Mouse (Mus musculus) hindbrain, embryonic 14.5 days (tissue): ENCODE data around the gene Ldlrad3. TPM values are rescaled to one million over a fixed set of nuclear protein-coding genes. Genes with fewer than 3 reads are reported as not detected.

ENCODE experiments used
- ATAC-seq: fragments of 200-750 bp; cut with Nextera tagmentation; 2 replicates; pipeline ENCODE4 v1.8.0; 2017; ENCODE audit warnings: moderate number of reproducible peaks, mild to moderate bottlenecking, moderate TSS enrichment, moderate library complexity; ENCODE audit not compliant: low FRiP score
- DNase-seq: peaks from one replicate; pipeline ENCODE4 v3.0.0-alpha.2; 2015; ENCODE audit warnings: low spot score
- H3K27ac ChIP-seq: fragments of 300-500 bp; sonication (generic); 2 replicates; pipeline ENCODE4 v1.5.1; 2014; ENCODE audit warnings: mild to moderate bottlenecking, moderate library complexity
- H3K27me3 ChIP-seq: fragments of 300-500 bp; sonication (generic); 2 replicates; pipeline ENCODE4 v1.6.1; 2014; ENCODE audit warnings: mild to moderate bottlenecking, low read length, mixed read lengths; ENCODE audit not compliant: control insufficient read depth, insufficient read depth
- H3K36me3 ChIP-seq: fragments of 300-500 bp; sonication (generic); replicated peaks from 2 replicates; pipeline ENCODE4 v1.6.1; 2014; ENCODE audit not compliant: control insufficient read depth, insufficient read depth
- H3K4me1 ChIP-seq: fragments of 300-500 bp; sonication (generic); replicated peaks from 2 replicates; pipeline ENCODE4 v1.6.1; 2014; ENCODE audit warnings: antibody characterized with exemption, low read length, mixed read lengths; ENCODE audit not compliant: control insufficient read depth, insufficient read depth
- H3K4me2 ChIP-seq: fragments of 300-500 bp; sonication (generic); replicated peaks from 2 replicates; pipeline ENCODE4 v1.6.1; 2014; ENCODE audit warnings: mild to moderate bottlenecking, moderate library complexity
- H3K4me3 ChIP-seq: fragments of 300-500 bp; sonication (generic); replicated peaks from 2 replicates; pipeline ENCODE4 v1.5.1; 2014; ENCODE audit warnings: mild to moderate bottlenecking, low read length
- H3K9ac ChIP-seq: fragments of 300-500 bp; sonication (generic); 2 replicates; pipeline ENCODE4 v1.6.1; 2014
- H3K9me3 ChIP-seq: fragments of 300-500 bp; sonication (generic); 2 replicates; pipeline ENCODE4 v1.6.1; 2016; ENCODE audit warnings: low read length; ENCODE audit not compliant: control insufficient read depth
- WGBS: fragments of 180-500 bp; shearing (Covaris S2); extraction: QIAGEN DNeasy Blood & Tissue Kit; methylation state at CpG from one replicate; pipeline ENCODE4 v1.1.7; 2014; 5-methylcytosine and 5-hydroxymethylcytosine counted together
- polyA plus RNA-seq: library from polyadenylated mRNA; unstranded; fragments of >200 nt; fragmentation: Nextera tagmentation; extraction: Ambion mirVana; gene quantifications from 2 replicates; pipeline ENCODE4 v1.2.1, GENCODE M21; 2014

Gene Ldlrad3
- polyA plus RNA-seq, 1 experiment from 2014 or later: 29.4 TPM

DNA sequence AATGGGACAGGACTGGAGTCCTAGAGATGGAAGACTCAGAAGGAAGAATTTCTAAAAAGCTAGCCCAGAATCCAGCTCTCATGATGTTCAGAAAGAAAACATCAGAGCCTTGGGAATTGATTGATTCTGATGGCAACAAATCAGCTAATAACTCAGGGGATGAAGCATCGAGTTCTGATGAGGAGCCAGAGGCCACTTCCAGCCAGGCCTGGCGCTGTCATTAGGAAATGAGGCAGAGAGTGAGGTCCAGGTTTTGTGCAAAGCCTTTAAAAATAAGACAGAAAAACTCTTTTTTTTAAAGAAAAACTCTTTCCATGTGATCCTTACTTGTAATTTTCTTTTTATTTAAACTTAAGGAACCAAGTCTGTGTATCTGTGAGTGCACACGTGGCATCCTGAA lies 252.9 kb downstream of the Ldlrad3 start:
- no peak overlapping the region for H3K4me3 ChIP-seq
- H3K9ac ChIP-seq: no peak overlapping the region
- no peaks in the 10 kb centered on the region for H3K9me3 ChIP-seq
- ATAC-seq: no peak
- H3K27me3 ChIP-seq: no peaks in the 10 kb centered on the region
- peak overlapping the region; percentile 68; the same call in 1 of the 2 replicates for H3K27ac ChIP-seq
- 77% methylated on average over 3 of the region's 3 CpGs for WGBS
- H3K36me3 ChIP-seq: no peaks in the 10 kb centered on the region
- H3K4me2 ChIP-seq: no peak overlapping the region
- peaks cover 16% of the 10 kb centered on the region for H3K4me1 ChIP-seq
- no peak for DNase-seq

DNA sequence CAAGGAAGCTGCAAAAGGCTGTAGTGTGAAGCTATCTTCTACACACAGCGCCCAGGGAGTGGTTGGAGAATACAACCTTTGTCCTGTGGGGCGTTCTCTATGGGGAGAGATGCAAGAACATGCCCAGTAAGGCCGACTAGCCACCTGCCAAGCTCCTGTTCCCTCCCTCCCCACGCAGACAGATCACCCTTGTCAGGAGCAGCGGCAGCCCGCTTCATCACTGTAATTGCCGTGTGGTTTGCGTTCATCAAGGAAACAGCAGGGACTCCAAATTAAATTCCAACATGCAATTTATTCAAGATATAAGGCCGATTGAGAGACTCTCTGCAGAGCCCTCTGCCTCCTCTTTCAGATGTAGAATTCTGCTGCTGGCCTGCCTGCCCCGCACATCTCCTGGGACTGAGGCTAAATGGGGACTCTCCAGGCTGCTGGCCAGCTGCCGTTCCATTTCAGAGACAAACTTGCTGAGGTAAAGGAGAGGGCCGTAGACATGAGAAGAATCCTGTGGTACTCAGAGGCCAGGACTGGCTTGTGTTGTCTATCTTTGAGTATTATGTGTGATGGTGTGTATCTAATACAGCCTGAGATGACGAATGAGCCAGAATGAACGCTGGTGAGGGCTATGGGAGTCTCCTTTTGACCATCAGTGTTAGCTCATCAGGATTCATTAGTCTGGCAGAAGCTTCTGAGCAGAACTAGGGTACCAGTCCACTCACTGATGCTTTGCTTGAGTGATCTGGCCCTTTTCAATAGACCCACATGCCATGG lies 253.8 kb downstream of the Ldlrad3 start:
- Histone ChIP-seq H3K4me1 (peaks cover 16% of the 10 kb centered on the region), H3K9ac (no peak overlapping the region), H3K9me3 (no peaks in the 10 kb centered on the region), H3K36me3 (no peaks in the 10 kb centered on the region), H3K4me2 (no peak overlapping the region), H3K4me3 (no peak overlapping the region), H3K27me3 (no peaks in the 10 kb centered on the region), H3K27ac (peak overlapping the region; percentile 68)
- ATAC-seq (peak; percentile 82), DNase-seq (peak; percentile 43)
- WGBS: 38% methylated on average over 14 of the region's 14 CpGs

GRCm38 (mm10) chr2:101925591-101926188 lies 260.5 kb downstream of the Ldlrad3 start:
- Histone ChIP-seq H3K4me3 (no peak overlapping the region), H3K9ac (no peak overlapping the region), H3K27ac (no peak overlapping the region), H3K4me1 (peaks cover 11% of the 10 kb centered on the region), H3K36me3 (no peaks in the 10 kb centered on the region), H3K9me3 (no peaks in the 10 kb centered on the region), H3K4me2 (0 out of 2 replicates have a peak overlapping the region, but pooled peaks have one; percentile 8), H3K27me3 (no peaks in the 10 kb centered on the region)
- 23% methylated on average over 12 of the region's 12 CpGs for WGBS
- no peak for ATAC-seq
- no peak for DNase-seq

DNA sequence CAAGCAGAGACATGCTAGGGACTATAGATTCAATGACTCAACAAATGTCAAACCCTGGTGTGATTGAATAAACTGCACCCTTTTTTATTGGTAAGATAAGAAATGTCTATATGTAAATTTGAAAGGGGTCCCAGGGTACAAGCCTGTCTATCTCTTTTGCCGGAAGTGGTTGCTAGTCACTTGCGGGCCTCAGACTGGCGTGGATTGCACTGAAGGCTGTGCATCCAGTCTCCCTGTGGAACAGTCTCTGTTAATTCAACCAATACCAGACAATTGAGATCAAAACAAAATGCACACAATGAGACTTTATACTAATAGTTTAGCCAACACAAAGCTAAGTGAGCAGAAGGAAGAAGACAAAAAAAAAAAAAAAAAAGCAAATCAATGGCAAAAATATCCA lies 261.0 kb downstream of the Ldlrad3 start:
- no peak overlapping the region for H3K27ac ChIP-seq
- no peak overlapping the region for H3K4me2 ChIP-seq
- no peaks in the 10 kb centered on the region for H3K27me3 ChIP-seq

DNA sequence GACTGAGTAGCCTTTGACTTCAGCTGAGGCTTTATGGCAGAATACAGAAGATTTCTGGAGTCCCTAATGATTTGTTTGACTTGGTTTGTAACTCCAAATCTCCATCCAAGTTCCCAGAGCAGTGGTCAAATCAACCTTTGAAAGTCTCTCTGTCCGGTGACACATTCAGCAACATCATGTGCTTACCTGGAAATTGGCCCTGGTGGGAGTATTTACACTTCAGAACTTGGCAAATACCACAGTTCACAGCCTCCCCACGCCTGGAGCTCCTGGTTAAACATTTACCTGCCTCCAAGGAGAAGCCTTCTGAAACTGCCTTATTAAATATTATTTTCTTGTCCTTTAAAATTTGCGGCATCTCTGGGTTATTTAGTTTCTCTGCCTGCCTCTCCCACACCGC lies 263.0 kb downstream of the Ldlrad3 start:
- no peak overlapping the region for H3K4me3 ChIP-seq
- H3K4me2 ChIP-seq: no peak overlapping the region
- H3K9me3 ChIP-seq: no peaks in the 10 kb centered on the region
- no peak for ATAC-seq
- 79% methylated on average over 4 of the region's 4 CpGs for WGBS
- no peak overlapping the region for H3K9ac ChIP-seq
- H3K4me1 ChIP-seq: peaks cover 20% of the 10 kb centered on the region
- no peak for DNase-seq
- no peaks in the 10 kb centered on the region for H3K36me3 ChIP-seq
- no peak overlapping the region for H3K27ac ChIP-seq
- no peaks in the 10 kb centered on the region for H3K27me3 ChIP-seq

More for the DNA sequence above, 261.0 kb downstream of the Ldlrad3 start:
- Histone ChIP-seq H3K4me1 (peaks cover 16% of the 10 kb centered on the region), H3K4me3 (no peak overlapping the region), H3K9ac (no peak overlapping the region), H3K9me3 (no peaks in the 10 kb centered on the region), H3K36me3 (no peaks in the 10 kb centered on the region)
- WGBS: 50% methylated on average over 3 of the region's 3 CpGs
- 0 out of 2 replicates have a peak, but pooled peaks have one; percentile 29 for ATAC-seq
- DNase-seq: no peak

DNA sequence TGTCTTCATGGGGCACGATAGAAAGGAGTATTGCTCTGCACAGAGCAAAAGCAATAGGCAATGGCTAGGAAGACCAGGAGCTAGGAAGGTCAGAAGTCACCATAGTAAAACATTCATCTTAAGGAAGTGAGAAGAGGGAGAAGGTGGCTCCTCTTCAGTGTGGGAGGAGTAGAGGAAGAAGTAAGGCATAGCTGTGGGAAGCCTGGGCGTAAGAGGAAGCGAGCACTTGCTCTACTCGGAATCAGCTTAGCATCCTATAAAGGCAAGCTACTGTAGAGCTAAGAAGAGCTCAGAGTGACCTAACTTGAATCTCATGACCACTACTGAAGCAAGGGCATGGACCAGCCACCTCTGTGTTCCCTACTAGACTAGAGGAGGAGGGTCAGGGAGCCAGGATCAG lies 263.9 kb downstream of the Ldlrad3 start:
- 92% methylated on average over 4 of the region's 4 CpGs for WGBS

DNA sequence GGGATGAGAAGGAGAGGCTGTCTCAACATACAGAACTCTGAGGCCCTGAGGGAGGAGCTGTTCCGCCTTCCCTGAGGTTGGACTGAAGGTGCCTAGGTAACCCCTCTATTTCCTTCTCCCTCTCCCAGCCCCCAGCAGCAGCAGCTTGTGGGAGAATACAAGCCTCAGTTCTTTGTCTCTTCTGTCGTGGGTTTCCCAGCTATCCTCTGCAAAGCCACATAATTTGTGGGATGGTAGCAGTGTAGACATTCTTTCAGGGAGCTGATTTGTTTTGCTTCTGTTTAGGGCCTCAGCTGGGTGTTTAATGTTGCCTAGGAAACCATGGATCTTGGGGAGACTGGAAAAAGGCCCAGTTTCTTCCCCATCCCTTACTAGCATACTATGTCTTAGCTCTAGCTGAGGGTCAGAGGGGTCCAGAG lies 266.0 kb downstream of the Ldlrad3 start:
- Histone ChIP-seq H3K27me3 (no peaks in the 10 kb centered on the region), H3K4me3 (no peak overlapping the region), H3K27ac (no peak overlapping the region; the same call in 1 of the 2 replicates), H3K9me3 (no peaks in the 10 kb centered on the region), H3K4me2 (no peak overlapping the region), H3K4me1 (0 out of 2 replicates have a peak, but pooled peaks cover 13% of the 10 kb centered on the region), H3K36me3 (no peaks in the 10 kb centered on the region), H3K9ac (no peak overlapping the region)
- DNase-seq: no peak
- WGBS: 25% methylated on average over 2 of the region's 2 CpGs
- ATAC-seq: peak; percentile 68; the same call in 1 of the 2 replicates

More for the DNA sequence above, 263.9 kb downstream of the Ldlrad3 start:
- Histone ChIP-seq H3K36me3 (no peaks in the 10 kb centered on the region), H3K27me3 (no peaks in the 10 kb centered on the region), H3K4me1 (peaks cover 20% of the 10 kb centered on the region), H3K4me3 (no peak overlapping the region), H3K9ac (no peak overlapping the region), H3K9me3 (no peaks in the 10 kb centered on the region), H3K27ac (no peak overlapping the region), H3K4me2 (no peak overlapping the region)
- DNase-seq (no peak), ATAC-seq (no peak)

DNA sequence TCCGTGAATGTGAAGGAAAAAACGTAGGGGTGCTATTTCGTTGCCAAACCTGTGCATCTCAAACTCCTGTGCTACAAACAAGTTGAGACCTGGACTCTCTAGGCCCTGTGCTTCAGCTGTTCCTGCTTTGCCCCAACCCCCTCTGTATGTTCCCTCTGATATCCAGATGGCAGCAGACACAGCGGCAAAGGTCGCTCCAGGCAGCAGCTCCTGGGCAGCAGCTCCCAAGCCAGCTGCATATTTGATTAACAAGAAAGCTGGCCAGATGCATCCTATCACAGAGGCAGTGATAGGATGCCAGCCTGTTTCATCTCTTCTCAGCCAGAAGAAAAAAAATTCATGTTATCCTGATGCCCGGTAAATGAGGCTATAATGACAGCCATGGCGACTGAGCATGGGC lies 267.7 kb downstream of the Ldlrad3 start:
- Histone ChIP-seq H3K27me3 (no peaks in the 10 kb centered on the region), H3K9me3 (no peaks in the 10 kb centered on the region), H3K36me3 (no peaks in the 10 kb centered on the region), H3K9ac (no peak overlapping the region), H3K4me3 (no peak overlapping the region), H3K4me2 (no peak overlapping the region), H3K27ac (peak overlapping the region; percentile 58; the same call in 1 of the 2 replicates), H3K4me1 (0 out of 2 replicates have a peak, but pooled peaks cover 10% of the 10 kb centered on the region)
- 66% methylated on average over 7 of the region's 7 CpGs for WGBS
- ATAC-seq (0 out of 2 replicates have a peak, but pooled peaks have one; percentile 24), DNase-seq (no peak)

DNA sequence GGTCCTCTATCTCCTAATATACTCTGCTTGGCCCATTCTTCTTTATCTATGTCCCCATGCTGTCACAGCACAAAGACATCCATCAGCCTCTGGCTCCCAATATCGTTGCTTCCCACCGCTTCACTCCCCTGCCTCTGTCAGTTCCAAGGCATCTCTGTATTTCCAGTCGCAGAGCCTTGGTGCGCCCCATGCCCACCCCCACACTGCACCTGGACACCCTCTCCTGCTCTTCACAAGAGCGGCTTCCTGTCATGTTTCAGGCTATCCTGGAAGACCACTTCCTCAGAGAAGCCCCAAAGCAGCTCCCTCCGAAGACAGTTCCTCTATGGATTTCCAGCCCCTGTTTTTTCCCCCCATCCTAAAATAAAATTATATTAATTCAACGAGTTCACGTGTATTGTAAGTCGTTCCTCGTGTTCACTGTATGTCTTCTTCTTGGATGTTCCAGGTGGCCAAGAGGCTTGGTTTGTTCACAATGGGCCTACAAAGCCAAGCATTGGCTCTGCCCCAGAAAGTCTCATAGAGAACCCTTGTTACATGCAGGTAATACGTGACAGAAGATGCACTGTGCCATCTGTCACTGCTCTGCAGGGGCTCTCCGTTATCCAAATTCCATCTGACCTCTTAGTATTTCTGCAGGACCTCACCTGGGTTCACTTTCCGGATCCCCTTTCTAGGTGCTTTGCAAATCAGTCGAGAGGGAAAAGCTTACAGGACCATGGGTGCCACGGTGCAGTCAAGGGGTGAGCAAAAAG lies 276.7 kb downstream of the Ldlrad3 start:
- H3K27me3 ChIP-seq: no peaks in the 10 kb centered on the region; the same call in 1 of the 2 replicates
- 79% methylated on average over 15 of the region's 15 CpGs for WGBS
- no peak overlapping the region for H3K9ac ChIP-seq
- ATAC-seq: no peak
- DNase-seq: no peak
- no peak overlapping the region for H3K27ac ChIP-seq
- H3K4me1 ChIP-seq: peaks cover 9% of the 10 kb centered on the region
- H3K4me3 ChIP-seq: no peak overlapping the region
- H3K36me3 ChIP-seq: no peaks in the 10 kb centered on the region
- H3K9me3 ChIP-seq: no peaks in the 10 kb centered on the region
- H3K4me2 ChIP-seq: no peak overlapping the region
